In genomic region chr11:115162832-115163480, GRCm38 (mm10) we compare ENCODE assay signal across 8 mouse cellular contexts. TPM values are rescaled to one million over a fixed set of nuclear protein-coding genes. Genes with fewer than 3 reads are reported as not detected.
DNase-seq lines count a peak whose midpoint lies in the region; ATAC-seq and TF ChIP-seq lines count a peak whose summit lies in the region.

TSS of gene Slc9a3r1 (plus strand) at chr11:115163341.

- WGBS in heart, embryonic 11.5 days (ENCODE audit: insufficient replicate concordance) = under 1% methylated on average over 47 of the region's 47 CpGs
- WGBS in kidney, embryonic 16.5 days = under 1% methylated on average over 44 of the region's 47 CpGs
- WGBS in liver, adult 2 months = under 1% methylated on average over 47 of the region's 47 CpGs

- H3K36me3 ChIP-seq in C2C12 (ENCODE audit: control insufficient read depth, insufficient read depth) = no peaks in the 10 kb centered on the region
- H3K36me3 ChIP-seq in erythroblast, embryonic 14.5 days (ENCODE audit: control insufficient read depth) = no peaks in the 10 kb centered on the region
- no peaks in the 10 kb centered on the region for H3K36me3 ChIP-seq in heart, embryonic 11.5 days (ENCODE audit: control insufficient read depth, insufficient read depth, low read length)
- no peaks in the 10 kb centered on the region for H3K36me3 ChIP-seq in kidney, embryonic 16.5 days (ENCODE audit: insufficient read depth, low read length)
- H3K36me3 ChIP-seq in liver, adult 2 months (ENCODE audit: control insufficient read depth, insufficient read depth, low read length) = no peaks in the 10 kb centered on the region
- no peaks in the 10 kb centered on the region for H3K36me3 ChIP-seq in myocyte (ENCODE audit: control insufficient read depth, insufficient read depth)
- no peaks in the 10 kb centered on the region; the same call in 1 of the 2 replicates for H3K36me3 ChIP-seq in splenic B cell, adult 2 months (ENCODE audit: control insufficient read depth, insufficient read depth, low read length, poor library complexity, severe bottlenecking)

- H3K79me2 ChIP-seq in C2C12 (ENCODE audit: control insufficient read depth, insufficient read depth) (peaks cover 10% of the 10 kb centered on the region), myocyte (ENCODE audit: control insufficient read depth, insufficient read depth) (peaks cover 8% of the 10 kb centered on the region)
- peaks cover 32% of the 10 kb centered on the region for H3K79me2 ChIP-seq in liver, adult 2 months (ENCODE audit: control insufficient read depth, insufficient read depth, low read length)

- ATAC-seq in heart, embryonic 11.5 days (replicated peaks; ENCODE audit: insufficient number of reproducible peaks, low FRiP score, low TSS enrichment) = peak; percentile 94
- ATAC-seq in kidney, embryonic 16.5 days (ENCODE audit: low FRiP score, low TSS enrichment) = peak; percentile 95

- H3K79me3 ChIP-seq in C2C12 (ENCODE audit: low read depth) = peaks cover 1% of the 10 kb centered on the region

- peak; percentile 98 for DNase-seq in brain, embryonic 14.5 days (ENCODE audit: low read depth)
- peak; percentile 93 for DNase-seq in liver, adult 2 months (ENCODE audit: extremely low read depth, low read depth, low spot score)
- peak; percentile 99 for DNase-seq in splenic B cell, adult 2 months (ENCODE audit: low read depth, low spot score)

- no peak for TF ChIP-seq CTCF in C2C12 (IDR thresholded peaks at IDR 0.05; ENCODE audit: control insufficient read depth, insufficient read depth, insufficient read length)
- no peak for TF ChIP-seq CTCF in brain, embryonic 14.5 days (IDR thresholded peaks at IDR 0.05; ENCODE audit: borderline replicate concordance, extremely low read depth, insufficient read depth, insufficient read length)
- no peak for TF ChIP-seq CTCF in liver, adult 2 months (IDR thresholded peaks at IDR 0.05; ENCODE audit: low read depth, low read length)

- H3K4me3 ChIP-seq in C2C12 (ENCODE audit: insufficient read depth, poor library complexity, severe bottlenecking) (peak within 1 kb of the TSS; percentile 57), myocyte (peak within 1 kb of the TSS; percentile 67)
- peak within 1 kb of the TSS; percentile 80 for H3K4me3 ChIP-seq in erythroblast, embryonic 14.5 days (replicated peaks)
- H3K4me3 ChIP-seq in heart, embryonic 11.5 days (ENCODE audit: low read depth, low read length) = peak within 1 kb of the TSS; percentile 79
- peak within 1 kb of the TSS; percentile 83 for H3K4me3 ChIP-seq in kidney, embryonic 16.5 days (ENCODE audit: low read length)
- peak within 1 kb of the TSS; percentile 92 for H3K4me3 ChIP-seq in liver, adult 2 months (ENCODE audit: insufficient read depth, low read depth, low read length)

- peak; percentile 80; the same call in 1 of the 2 replicates for TF ChIP-seq POLR2A in brain, embryonic 14.5 days (IDR thresholded peaks at IDR 0.05; ENCODE audit: borderline replicate concordance, extremely low read depth, insufficient read depth, insufficient read length, poor library complexity, severe bottlenecking)
- peak; percentile 99 for TF ChIP-seq POLR2A in liver, adult 2 months (IDR thresholded peaks at IDR 0.05; ENCODE audit: extremely low read depth, insufficient read depth, low read length)
- peak; percentile 86 for TF ChIP-seq POLR2A in myocyte (IDR thresholded peaks at IDR 0.05; ENCODE audit: insufficient read length, low read depth)

- H3ac ChIP-seq in C2C12 (ENCODE audit: control insufficient read depth, insufficient read length, low read depth) (peak within 1 kb of the TSS; percentile 61), myocyte (ENCODE audit: control insufficient read depth, insufficient read length) (peak within 1 kb of the TSS; percentile 12)

- H3K4me1 ChIP-seq in erythroblast, embryonic 14.5 days (ENCODE audit: control insufficient read depth) = peaks cover 39% of the 10 kb centered on the region
- peaks cover 27% of the 10 kb centered on the region for H3K4me1 ChIP-seq in heart, embryonic 11.5 days (ENCODE audit: control insufficient read depth, insufficient read depth, low read length)
- peaks cover 38% of the 10 kb centered on the region for H3K4me1 ChIP-seq in kidney, embryonic 16.5 days (ENCODE audit: insufficient read depth, low read length)
- H3K4me1 ChIP-seq in liver, adult 2 months (ENCODE audit: control insufficient read depth, insufficient read depth, low read length) = peaks cover 28% of the 10 kb centered on the region

- peak within 1 kb of the TSS; percentile 6; the same call in 1 of the 2 replicates for H3K27ac ChIP-seq in heart, embryonic 11.5 days (ENCODE audit: low read depth, low read length)
- peak within 1 kb of the TSS; percentile 83 for H3K27ac ChIP-seq in kidney, embryonic 16.5 days (ENCODE audit: low read length)
- peak within 1 kb of the TSS; percentile 95 for H3K27ac ChIP-seq in liver, adult 2 months (replicated peaks; ENCODE audit: insufficient read depth, low read depth, low read length)

- H3K27me3 ChIP-seq in C2C12 (ENCODE audit: control insufficient read depth, insufficient read depth, insufficient read length) = no peaks in the 10 kb centered on the region
- peaks cover 30% of the 10 kb centered on the region for H3K27me3 ChIP-seq in erythroblast, embryonic 14.5 days (ENCODE audit: control insufficient read depth)
- peaks cover 6% of the 10 kb centered on the region; the same call in 1 of the 2 replicates for H3K27me3 ChIP-seq in heart, embryonic 11.5 days (ENCODE audit: control insufficient read depth, insufficient read depth, low read length)
- H3K27me3 ChIP-seq in kidney, embryonic 16.5 days (ENCODE audit: insufficient read depth, low read length) = no peaks in the 10 kb centered on the region; the same call in 1 of the 2 replicates
- H3K27me3 ChIP-seq in liver, adult 2 months (ENCODE audit: control insufficient read depth, insufficient read depth, low read length) = no peaks in the 10 kb centered on the region
- no peaks in the 10 kb centered on the region for H3K27me3 ChIP-seq in myocyte (ENCODE audit: control insufficient read depth, insufficient read depth, insufficient read length)
- H3K27me3 ChIP-seq in splenic B cell, adult 2 months (ENCODE audit: control insufficient read depth, insufficient read depth, low read length, poor library complexity, severe bottlenecking) = no peaks in the 10 kb centered on the region

- H3K4me2 ChIP-seq in heart, embryonic 11.5 days = peak within 1 kb of the TSS; percentile 94
- H3K4me2 ChIP-seq in kidney, embryonic 16.5 days (replicated peaks; ENCODE audit: low read depth, low read length) = peak within 1 kb of the TSS; percentile 90
- H3K4me2 ChIP-seq in myocyte (ENCODE audit: low read depth) = peak within 1 kb of the TSS; percentile 95

- no peaks in the 10 kb centered on the region for H3K9me3 ChIP-seq in erythroblast, embryonic 14.5 days (ENCODE audit: control insufficient read depth, low read length)
- no peaks in the 10 kb centered on the region for H3K9me3 ChIP-seq in heart, embryonic 11.5 days (replicated peaks; ENCODE audit: control insufficient read depth, low read length)
- 0 out of 2 replicates have a peak, but pooled peaks cover 2% of the 10 kb centered on the region for H3K9me3 ChIP-seq in kidney, embryonic 16.5 days (ENCODE audit: low read length)

- peak within 1 kb of the TSS; percentile 70 for H3K9ac ChIP-seq in heart, embryonic 11.5 days (ENCODE audit: low read depth, low read length)
- peak within 1 kb of the TSS; percentile 81 for H3K9ac ChIP-seq in kidney, embryonic 16.5 days (replicated peaks; ENCODE audit: low read length)
- peak within 1 kb of the TSS; percentile 97 for H3K9ac ChIP-seq in liver, adult 2 months (ENCODE audit: low read depth, low read length)

TF ChIP-seq in C2C12, 6 proteins besides CTCF, POLR2A, EP300 and RAD21:
- TF ChIP-seq FOSL1 (IDR thresholded peaks at IDR 0.05; ENCODE audit: insufficient read depth, low read length, poor library complexity, severe bottlenecking) (no peak), MYOD1 (IDR thresholded peaks at IDR 0.05; ENCODE audit: control insufficient read depth, insufficient read length, low read depth) (peak; percentile 49), CEBPB (IDR thresholded peaks at IDR 0.05; ENCODE audit: low read depth) (no peak)

TF ChIP-seq in myocyte, 11 proteins besides CTCF, POLR2A, EP300 and RAD21:
- TF ChIP-seq TCF12 (IDR thresholded peaks at IDR 0.05; ENCODE audit: insufficient read depth, poor library complexity, severe bottlenecking) = no peak
- peak in 2 of 3 experiments; percentile 60 to 76 for TF ChIP-seq MYOD1 (IDR thresholded peaks at IDR 0.05; ENCODE audit: control insufficient read depth in 1 of 3, insufficient read length in 2 of 3, low read depth in 2 of 3)
- TF ChIP-seq POLR2AphosphoS2 (IDR thresholded peaks at IDR 0.05; ENCODE audit: insufficient read length, low read depth) = peak; percentile 87
- TF ChIP-seq TCF3 (IDR thresholded peaks at IDR 0.05; ENCODE audit: insufficient read length, low read depth) = no peak
- TF ChIP-seq MYOG (IDR thresholded peaks at IDR 0.05; ENCODE audit: control insufficient read depth in 1 of 3, insufficient read depth in 1 of 3, insufficient read length in 2 of 3, low read depth in 2 of 3) = peak in 2 of 3 experiments; percentile 60 to 79
- no peak for TF ChIP-seq E2F4 (IDR thresholded peaks at IDR 0.05; ENCODE audit: insufficient read depth)
- TF ChIP-seq CEBPB (IDR thresholded peaks at IDR 0.05; ENCODE audit: insufficient read depth, poor library complexity, severe bottlenecking) = no peak
- TF ChIP-seq SRF (IDR thresholded peaks at IDR 0.05; ENCODE audit: control insufficient read depth, insufficient read length, low read depth) = no peak
- TF ChIP-seq USF1 (IDR thresholded peaks at IDR 0.05; ENCODE audit: low read depth) = no peak
- no peak for TF ChIP-seq REST (IDR thresholded peaks at IDR 0.05; ENCODE audit: insufficient read depth, insufficient read length)
- no peak for TF ChIP-seq MAX (IDR thresholded peaks at IDR 0.05; ENCODE audit: low read depth)

RNA-seq across cellular contexts. Expression of gene Slc9a3r1, which starts in this region (rescaled TPM):
- 19.1 TPM for polyA plus RNA-seq in C2C12 (2012; fragmentation: generic; extraction: Trizol)
- polyA plus RNA-seq in brain, embryonic 14.5 days (2012; rRNA removed) = 31.6 and 40.5 TPM in 2 replicates
- polyA plus RNA-seq in erythroblast, embryonic 14.5 days (2012) = 1.8 and 2.1 TPM in 2 replicates
- 26.4 and 31.1 TPM in 2 replicates for polyA plus RNA-seq in heart, embryonic 11.5 days (2014; fragmentation: Nextera tagmentation; extraction: Ambion mirVana)
- polyA plus RNA-seq in kidney, embryonic 16.5 days (2015; fragmentation: Nextera tagmentation; extraction: Ambion mirVana) = 165 and 170 TPM in 2 replicates
- total RNA-seq in liver, adult 2 months (2014; rRNA removed) = 113 and 117 TPM in 2 replicates
- 130 and 177 TPM in 2 replicates for polyA plus RNA-seq in liver, adult 2 months (2012; rRNA removed)
- 16.1 TPM for polyA plus RNA-seq in myocyte (2012; fragmentation: generic; extraction: Trizol)

Comparison
In these comparisons a context has a peak if more than half of its experiments do, and no peak if none do; other contexts are left out.
1. Peak in every context shown above with its lines: DNase-seq, ATAC-seq, H3K4me3 ChIP-seq and H3K27ac ChIP-seq.
2. H3K27ac ChIP-seq: peak in every context shown above with its lines; median percentile 95 in liver, adult 2 months; 83 in kidney, embryonic 16.5 days; 6 in heart, embryonic 11.5 days.